Mouse (Mus musculus) retina, postnatal 1 day (tissue): ENCODE data around the gene Ccl22.

Experiments used
- DNase-seq: peaks from one replicate; pipeline ENCODE4 v3.0.0-alpha.2; 2012

Ccl22 gene

GRCm38 (mm10) chr8:94745476-94746184 lies at the start of gene Ccl22:
Gene Ccl22, plus strand, starts transcription at chr8:94745590.
- no peak for DNase-seq

- DNase-seq, result peak; percentile 59
Observed at GRCm38 (mm10) chr8:94695994-94696384, 49.4 kb upstream of the Ccl22 start, which contains the start of gene Pllp. Gene Pllp, minus strand, starts transcription at chr8:94696278.

GRCm38 (mm10) chr8:94696566-94696965 lies 48.8 kb upstream of the Ccl22 start:
- DNase-seq, result no peak

- DNase-seq, result no peak
Observed at GRCm38 (mm10) chr8:94697956-94698355, 47.4 kb upstream of the Ccl22 start.

GRCm38 (mm10) chr8:94699366-94699765 lies 46.0 kb upstream of the Ccl22 start:
- DNase-seq, result no peak

- no peak for DNase-seq
Observed at GRCm38 (mm10) chr8:94700421-94700935, 44.9 kb upstream of the Ccl22 start.

- DNase-seq, result no peak
Observed at GRCm38 (mm10) chr8:94702156-94702555, 43.2 kb upstream of the Ccl22 start.

- peak; percentile 86 for DNase-seq
Observed at GRCm38 (mm10) chr8:94702844-94703813, 42.3 kb upstream of the Ccl22 start.

GRCm38 (mm10) chr8:94703972-94704668 lies 41.3 kb upstream of the Ccl22 start:
- DNase-seq, result peak; percentile 98

- no peak for DNase-seq
Observed at GRCm38 (mm10) chr8:94704669-94704984, 40.8 kb upstream of the Ccl22 start.

- no peak for DNase-seq
Observed at GRCm38 (mm10) chr8:94705581-94706245, 39.7 kb upstream of the Ccl22 start.

- no peak for DNase-seq
Observed at GRCm38 (mm10) chr8:94706732-94707395, 38.5 kb upstream of the Ccl22 start.

GRCm38 (mm10) chr8:94710336-94710735 lies 35.1 kb upstream of the Ccl22 start:
- DNase-seq, result no peak

GRCm38 (mm10) chr8:94711160-94711718 lies 34.2 kb upstream of the Ccl22 start:
- no peak for DNase-seq

- no peak for DNase-seq
Observed at GRCm38 (mm10) chr8:94714556-94714955, 30.8 kb upstream of the Ccl22 start.

GRCm38 (mm10) chr8:94715871-94716270 lies 29.5 kb upstream of the Ccl22 start:
- no peak for DNase-seq

- no peak for DNase-seq
Observed at GRCm38 (mm10) chr8:94716841-94717240, 28.5 kb upstream of the Ccl22 start.

- no peak for DNase-seq
Observed at GRCm38 (mm10) chr8:94725998-94726397, 19.4 kb upstream of the Ccl22 start.

GRCm38 (mm10) chr8:94729301-94729700 lies 16.1 kb upstream of the Ccl22 start:
- no peak for DNase-seq

- DNase-seq, result peak; percentile 69
Observed at GRCm38 (mm10) chr8:94733821-94734465, 11.4 kb upstream of the Ccl22 start.

GRCm38 (mm10) chr8:94734735-94735350 lies 10.5 kb upstream of the Ccl22 start:
- no peak for DNase-seq
